Mouse (Mus musculus): Measurements from ENCODE around the gene Dcun1d5. TPM values are rescaled to one million over a fixed set of nuclear protein-coding genes. Genes with fewer than 3 reads are reported as not detected.

Dcun1d5 gene
- polyA plus RNA-seq, 1 experiment from 2014 or later = 134 TPM

DNA sequence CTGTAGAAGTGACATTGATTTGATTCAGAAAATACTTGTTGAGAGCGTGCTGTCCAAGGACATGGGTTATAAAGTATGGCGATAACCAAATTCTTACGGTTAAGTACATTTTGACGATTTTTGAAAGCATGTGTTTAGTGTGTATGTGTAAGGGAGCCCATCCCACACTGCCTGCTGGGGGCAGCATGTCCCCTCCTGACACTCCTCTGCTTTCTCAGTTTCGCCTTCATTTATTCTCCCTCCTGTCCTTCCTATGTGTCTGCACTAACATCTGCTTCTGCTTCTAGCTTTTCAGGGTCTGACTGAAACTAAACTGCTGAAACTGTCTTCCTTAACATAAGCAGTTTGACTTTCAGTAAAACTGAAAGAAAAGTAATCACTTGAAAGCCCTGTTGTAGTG is 36.7 kb downstream of the Dcun1d5 start:
- Histone ChIP-seq H3K9ac (no peak overlapping the region), H3K9me3 (replicated peaks) (no peaks in the 10 kb centered on the region), H3K4me1 (no peaks in the 10 kb centered on the region), H3K4me3 (no peak overlapping the region), H3K27ac (no peak overlapping the region), H3K27me3 (no peaks in the 10 kb centered on the region), H3K36me3 (ENCODE audit: poor library complexity, severe bottlenecking) (peaks cover 4% of the 10 kb centered on the region; the same call in 1 of the 2 replicates), H3K4me2 (no peak overlapping the region)
- ATAC-seq = no peak
- WGBS = 91% methylated on average over 5 of the region's 5 CpGs

DNA sequence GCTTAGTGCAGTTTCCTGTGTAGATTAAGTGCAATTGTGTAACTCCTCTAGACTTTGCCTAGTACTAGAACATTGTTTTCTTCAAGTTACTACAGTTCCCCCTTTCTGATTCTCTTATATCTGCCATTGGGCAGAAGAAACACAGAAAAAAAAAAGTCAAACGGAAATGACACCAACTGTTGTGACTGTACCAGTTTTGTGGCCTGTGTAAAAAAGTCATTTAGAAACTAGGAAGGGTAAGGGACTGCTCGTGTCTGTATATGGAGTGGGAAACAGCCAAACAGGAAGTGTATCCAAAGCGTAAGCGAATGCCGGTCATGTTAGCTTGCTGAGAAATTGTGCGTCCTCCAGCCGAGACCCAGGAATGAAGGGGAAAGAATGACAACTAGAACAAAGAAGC is 37.1 kb downstream of the Dcun1d5 start:
- Histone ChIP-seq H3K27me3 (no peaks in the 10 kb centered on the region), H3K9me3 (replicated peaks) (no peaks in the 10 kb centered on the region), H3K36me3 (ENCODE audit: poor library complexity, severe bottlenecking) (peaks cover 4% of the 10 kb centered on the region; the same call in 1 of the 2 replicates), H3K9ac (no peak overlapping the region), H3K4me1 (no peaks in the 10 kb centered on the region), H3K4me2 (no peak overlapping the region), H3K4me3 (no peak overlapping the region), H3K27ac (no peak overlapping the region)
- ATAC-seq = no peak
- 89% methylated on average over 7 of the region's 7 CpGs for WGBS

DNA sequence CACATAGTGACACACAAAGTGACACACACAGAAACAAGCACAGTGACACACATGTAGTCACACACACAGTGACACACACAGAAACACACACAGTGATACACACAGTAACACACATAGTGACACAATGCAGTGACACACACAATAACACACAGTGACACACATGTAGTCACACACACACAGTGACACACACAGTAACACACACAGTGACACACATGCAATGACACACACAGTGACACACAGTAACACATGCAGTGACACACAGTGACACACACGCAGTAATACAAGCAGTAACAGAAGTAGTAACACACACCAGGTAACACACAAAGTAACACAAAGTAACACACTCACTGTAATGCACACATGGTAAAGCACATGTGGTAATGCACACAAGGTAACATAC is 54.3 kb downstream of the Dcun1d5 start:
- H3K4me3 ChIP-seq = no peak overlapping the region
- ATAC-seq = no peak
- H3K27me3 ChIP-seq = no peaks in the 10 kb centered on the region
- no peaks in the 10 kb centered on the region for H3K4me1 ChIP-seq
- H3K36me3 ChIP-seq (ENCODE audit: poor library complexity, severe bottlenecking) = no peaks in the 10 kb centered on the region
- WGBS = 91% methylated on average over 1 of the region's 1 CpGs
- no peaks in the 10 kb centered on the region for H3K9me3 ChIP-seq (replicated peaks)
- H3K4me2 ChIP-seq = no peak overlapping the region
- no peak overlapping the region for H3K9ac ChIP-seq
- no peak overlapping the region for H3K27ac ChIP-seq

DNA sequence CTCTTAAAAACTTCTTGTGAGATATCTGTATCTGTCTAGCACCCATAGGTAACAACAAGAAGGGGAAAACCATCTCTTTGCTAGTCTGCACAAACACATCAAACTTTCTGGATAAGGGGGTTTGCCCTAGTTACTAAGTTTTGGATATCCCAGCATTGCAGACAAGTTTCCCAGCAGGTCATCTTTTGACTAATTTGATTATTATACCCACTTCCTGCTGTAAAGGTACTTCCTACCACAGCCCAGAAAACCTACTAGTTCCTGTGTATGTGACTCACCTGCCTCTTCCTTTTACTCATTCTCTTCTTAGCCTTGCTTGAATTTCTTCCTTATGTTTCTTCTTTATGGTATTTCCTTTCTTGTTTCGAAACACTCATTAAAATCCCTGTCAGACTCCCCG is 55.6 kb downstream of the Dcun1d5 start:
- Histone ChIP-seq H3K9ac (no peak overlapping the region), H3K4me1 (no peaks in the 10 kb centered on the region), H3K9me3 (replicated peaks) (no peaks in the 10 kb centered on the region), H3K27ac (no peak overlapping the region), H3K36me3 (ENCODE audit: poor library complexity, severe bottlenecking) (no peaks in the 10 kb centered on the region), H3K4me3 (no peak overlapping the region), H3K27me3 (no peaks in the 10 kb centered on the region), H3K4me2 (no peak overlapping the region)
- 87% methylated on average over 2 of the region's 2 CpGs for WGBS
- no peak for ATAC-seq

DNA sequence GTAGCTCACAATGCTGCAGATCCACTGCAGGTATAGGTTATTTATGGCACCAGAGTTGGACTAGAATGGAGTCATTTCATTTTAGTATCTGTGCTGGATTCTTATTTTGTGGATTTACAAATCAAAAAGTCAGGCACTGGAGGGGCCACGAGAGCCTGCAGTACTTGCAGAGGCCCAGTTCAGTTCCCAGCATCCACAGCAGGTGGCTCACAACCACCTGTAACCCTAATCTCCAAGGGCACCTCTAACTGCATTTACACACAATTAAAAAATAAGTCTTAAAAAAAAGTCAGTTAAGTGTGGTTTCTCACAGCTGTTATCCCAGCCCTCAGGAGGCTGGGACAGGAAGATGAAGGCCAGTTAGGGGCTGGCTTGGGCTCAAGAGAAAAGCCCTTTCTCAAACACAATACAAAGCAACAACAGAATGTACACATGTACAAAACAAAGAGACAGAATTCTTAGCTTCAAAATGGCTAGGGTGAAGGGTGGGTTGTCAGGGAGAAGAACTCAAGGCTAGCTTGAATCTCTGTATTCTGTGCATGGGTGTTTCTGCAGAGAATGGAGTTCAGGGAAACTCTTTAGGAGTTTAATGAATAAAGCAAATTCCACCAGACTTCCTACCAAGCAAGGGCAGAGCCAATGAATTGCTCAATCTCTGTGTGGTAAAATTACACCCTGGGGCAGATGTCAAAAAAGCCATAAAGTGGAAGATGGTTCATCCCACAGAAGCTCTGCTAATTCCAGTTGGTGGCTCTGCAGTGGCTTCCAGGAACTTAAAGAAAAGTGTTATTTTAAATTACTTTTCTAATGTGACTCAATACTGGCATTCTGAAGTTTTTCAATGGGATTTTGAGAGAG is 68.7 kb downstream of the Dcun1d5 start:
- H3K4me3 ChIP-seq = no peak overlapping the region
- no peaks in the 10 kb centered on the region for H3K36me3 ChIP-seq (ENCODE audit: poor library complexity, severe bottlenecking)
- WGBS = 56% methylated on average over 1 of the region's 1 CpGs
- H3K27ac ChIP-seq = no peak overlapping the region
- no peak for ATAC-seq
- H3K27me3 ChIP-seq = no peaks in the 10 kb centered on the region
- H3K9ac ChIP-seq = no peak overlapping the region
- H3K4me1 ChIP-seq = no peaks in the 10 kb centered on the region
- H3K9me3 ChIP-seq (replicated peaks) = no peaks in the 10 kb centered on the region
- H3K4me2 ChIP-seq = no peak overlapping the region

Other genes starting within 250 kb of the Dcun1d5 start
- 24.8 and 26.8 TPM in 2 replicates for gene Dync2h1, start 74 bp upstream of the Dcun1d5 start, polyA plus RNA-seq (2015; fragmentation: Nextera tagmentation; extraction: Ambion mirVana)
- not detected in 2 replicates for gene Mmp13, start 88.0 kb downstream of the Dcun1d5 start, polyA plus RNA-seq (2015; fragmentation: Nextera tagmentation; extraction: Ambion mirVana)
- not detected in 2 replicates for gene Mmp12, start 159.9 kb downstream of the Dcun1d5 start, polyA plus RNA-seq (2015; fragmentation: Nextera tagmentation; extraction: Ambion mirVana)
- not detected in 2 replicates for gene Mmp1b, start 203.5 kb downstream of the Dcun1d5 start, polyA plus RNA-seq (2015; fragmentation: Nextera tagmentation; extraction: Ambion mirVana)

Measured in forebrain, embryonic 13.5 days (tissue).